ENCODE assay signal across 11 mouse cellular contexts in the genomic region with DNA sequence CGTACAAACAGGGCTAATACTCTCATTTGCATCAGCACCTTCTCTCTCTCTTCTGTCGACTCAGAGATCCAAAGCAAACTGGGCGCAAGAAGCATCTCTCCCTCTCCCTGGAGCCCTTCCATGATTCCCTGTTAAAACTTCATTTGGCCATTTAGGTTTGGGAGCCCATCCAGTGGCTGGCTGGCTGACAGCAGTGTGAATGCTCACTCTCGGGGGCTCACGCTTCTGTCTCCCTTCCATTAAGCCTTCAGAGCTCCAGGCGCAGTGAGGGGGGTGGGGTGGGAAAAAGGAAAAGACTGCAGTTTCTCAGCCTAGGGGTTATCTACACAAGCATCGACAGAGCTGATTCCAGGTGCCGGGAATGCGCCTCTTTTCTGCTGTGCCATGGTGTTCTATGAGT.
A peak's percentile ranks its signal among the peaks of the same experiment; 100 is the strongest.
DNase-seq lines count a peak whose midpoint lies in the region; ATAC-seq and TF ChIP-seq lines count a peak whose summit lies in the region.
"Had no signal": no experiment of that assay in that cellular context is flagged by ENCODE, and none has a peak within 500 bp of the region (broad histone marks: within the 10 kb centered on the region; RNA-seq: fewer than 3 reads in every experiment).

No protein-coding gene starts in this region.

- no peak overlapping the region for H3K4me3 ChIP-seq in lung, embryonic 14.5 days (ENCODE audit: low read depth, low read length)
- H3K4me3 ChIP-seq in lung, adult 2 months (replicated peaks; ENCODE audit: extremely low read depth, low read depth, low read length) = no peak overlapping the region
- H3K4me3 ChIP-seq in forebrain, embryonic 15.5 days = no peak overlapping the region
- no peak overlapping the region for H3K4me3 ChIP-seq in midbrain, embryonic 15.5 days
- H3K4me3 ChIP-seq in left cerebral cortex, adult 2 months = no peak overlapping the region
- H3K4me3 ChIP-seq: heart, embryonic 12.5 days; stomach, embryonic 15.5 days had no signal

- no peak overlapping the region for H3K9ac ChIP-seq in lung, embryonic 14.5 days
- H3K9ac ChIP-seq in forebrain, embryonic 15.5 days (replicated peaks) = peak overlapping the region; percentile 17; the same call in 1 of the 2 replicates
- no peak overlapping the region for H3K9ac ChIP-seq in midbrain, embryonic 15.5 days
- H3K9ac ChIP-seq: heart, embryonic 12.5 days; stomach, embryonic 15.5 days had no signal

- H3K36me3 ChIP-seq in lung, embryonic 14.5 days (ENCODE audit: insufficient read depth) = no peaks in the 10 kb centered on the region
- H3K36me3 ChIP-seq in forebrain, embryonic 15.5 days = no peaks in the 10 kb centered on the region
- H3K36me3 ChIP-seq in midbrain, embryonic 15.5 days (replicated peaks) = no peaks in the 10 kb centered on the region
- H3K36me3 ChIP-seq: heart, embryonic 12.5 days; stomach, embryonic 15.5 days had no signal

- H3K9me3 ChIP-seq in lung, embryonic 14.5 days (ENCODE audit: low read depth, low read length) = no peaks in the 10 kb centered on the region
- no peaks in the 10 kb centered on the region for H3K9me3 ChIP-seq in forebrain, embryonic 15.5 days
- H3K9me3 ChIP-seq in midbrain, embryonic 15.5 days = no peaks in the 10 kb centered on the region
- H3K9me3 ChIP-seq: heart, embryonic 12.5 days; stomach, embryonic 15.5 days had no signal

- intact Hi-C loops in left cerebral cortex, adult 2 months (cut with DNase I) = loop anchor here (5.0 kb wide), 1 partner anchor 128 kb away; no protein-coding TSS in a partner anchor

- peaks cover 49% of the 10 kb centered on the region for H3K4me1 ChIP-seq in lung, embryonic 14.5 days (ENCODE audit: insufficient read depth)
- peaks cover 10% of the 10 kb centered on the region for H3K4me1 ChIP-seq in lung, adult 2 months (ENCODE audit: control insufficient read depth, insufficient read depth, low read length)
- H3K4me1 ChIP-seq in forebrain, embryonic 15.5 days = peaks cover 67% of the 10 kb centered on the region
- H3K4me1 ChIP-seq in midbrain, embryonic 15.5 days = peaks cover 60% of the 10 kb centered on the region

- H3K27me3 ChIP-seq in lung, embryonic 14.5 days (ENCODE audit: insufficient read depth, low read length) = no peaks in the 10 kb centered on the region
- H3K27me3 ChIP-seq in forebrain, embryonic 15.5 days = no peaks in the 10 kb centered on the region
- no peaks in the 10 kb centered on the region for H3K27me3 ChIP-seq in midbrain, embryonic 15.5 days (replicated peaks)
- H3K27me3 ChIP-seq: heart, embryonic 12.5 days; stomach, embryonic 15.5 days had no signal

- TF ChIP-seq CTCF in lung, embryonic 14.5 days (IDR thresholded peaks at IDR 0.05; ENCODE audit: low read depth) = no peak
- TF ChIP-seq CTCF in lung, adult 2 months (IDR thresholded peaks at IDR 0.05; ENCODE audit: insufficient read depth, low read length) = no peak
- no peak for TF ChIP-seq CTCF in left cerebral cortex, adult 2 months (IDR thresholded peaks at IDR 0.05)

- ATAC-seq in lung, embryonic 14.5 days (ENCODE audit: insufficient read depth) = no peak
- ATAC-seq in forebrain, embryonic 15.5 days (replicated peaks) = peak; percentile 39
- no peak for ATAC-seq in midbrain, embryonic 15.5 days (replicated peaks)

- 20% methylated on average over 9 of the region's 9 CpGs for WGBS in lung, embryonic 14.5 days
- WGBS in lung, adult 2 months = 57% methylated on average over 9 of the region's 9 CpGs
- 14% methylated on average over 9 of the region's 9 CpGs for WGBS in forebrain, embryonic 15.5 days
- 27% methylated on average over 9 of the region's 9 CpGs for WGBS in midbrain, embryonic 15.5 days

- TF ChIP-seq POLR2A in lung, adult 2 months (IDR thresholded peaks at IDR 0.05; ENCODE audit: borderline replicate concordance, extremely low read depth, low read depth, low read length) = no peak

- peak; percentile 79 to 86 for DNase-seq in cerebellum, postnatal 10 days
- DNase-seq in cerebellum, adult 9-11 months = no peak
- DNase-seq in lung, embryonic 14.5 days = peak; percentile 74
- no peak for DNase-seq in lung, adult 2 months
- DNase-seq in left cerebral cortex, adult 2 months (ENCODE audit: extremely low spot score in 1 of 2, low spot score in 2 of 2) = no peak
- no peak for DNase-seq in frontal cortex, postnatal 36 days (ENCODE audit: low spot score in 2 of 2)
- DNase-seq: lung, adult 18-20 months had no signal

- no peak overlapping the region for H3K4me2 ChIP-seq in lung, embryonic 14.5 days
- H3K4me2 ChIP-seq in forebrain, embryonic 15.5 days (replicated peaks) = no peak overlapping the region
- H3K4me2 ChIP-seq in midbrain, embryonic 15.5 days = no peak overlapping the region
- H3K4me2 ChIP-seq: heart, embryonic 12.5 days; stomach, embryonic 15.5 days had no signal

- no peak overlapping the region for H3K27ac ChIP-seq in lung, embryonic 14.5 days (ENCODE audit: low read depth)
- H3K27ac ChIP-seq in forebrain, embryonic 15.5 days (replicated peaks) = peak overlapping the region; percentile 49
- 0 out of 2 replicates have a peak overlapping the region, but pooled peaks have one; percentile 7 for H3K27ac ChIP-seq in midbrain, embryonic 15.5 days
- no peak overlapping the region for H3K27ac ChIP-seq in left cerebral cortex, adult 2 months
- H3K27ac ChIP-seq: stomach, embryonic 15.5 days had no signal

Comparison
In these comparisons a context has a peak if more than half of its experiments do, and no peak if none do; other contexts are left out.
1. DNase-seq: peak in cerebellum, postnatal 10 days (2 of 2) and lung, embryonic 14.5 days (single experiment); none in cerebellum, adult 9-11 months (single experiment), lung, adult 2 months (single experiment), left cerebral cortex, adult 2 months (0 of 2) and frontal cortex, postnatal 36 days (0 of 2).
2. H3K27ac ChIP-seq: peak in forebrain, embryonic 15.5 days (single experiment) and midbrain, embryonic 15.5 days (single experiment); none in lung, embryonic 14.5 days (single experiment) and left cerebral cortex, adult 2 months (single experiment).